8 mouse cellular contexts compared by ENCODE assay signal in the genomic region with DNA sequence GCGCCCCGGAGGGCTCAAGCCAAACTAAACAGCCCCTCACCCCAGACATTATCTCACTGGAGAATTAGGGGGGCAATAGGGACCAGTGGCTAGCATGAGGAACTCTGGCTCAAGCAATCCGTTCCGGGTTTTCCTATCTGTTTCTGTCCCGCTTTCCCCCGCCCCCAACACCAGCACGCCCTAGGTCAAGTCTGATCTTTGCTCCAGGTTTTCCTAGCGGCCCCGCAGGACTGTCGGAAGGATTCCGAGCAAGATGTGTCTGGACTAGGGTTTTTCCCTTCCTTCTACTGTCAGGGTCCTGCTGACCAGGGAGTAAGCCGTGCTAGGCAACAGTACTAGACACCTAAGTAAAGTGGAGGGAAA. TPM values are rescaled to one million over a fixed set of nuclear protein-coding genes. Genes with fewer than 3 reads are reported as not detected.
DNase-seq lines count a peak whose midpoint lies in the region; ATAC-seq lines count a peak whose summit lies in the region.

No protein-coding gene starts in this region.

- 0 out of 2 replicates have a peak, but pooled peaks cover 2% of the 10 kb centered on the region for H3K36me3 ChIP-seq in forebrain, embryonic 10.5 days (replicated peaks)
- H3K36me3 ChIP-seq in limb, embryonic 10.5 days: no peaks in the 10 kb centered on the region
- no peaks in the 10 kb centered on the region for H3K36me3 ChIP-seq in midbrain, embryonic 11.5 days (ENCODE audit: control insufficient read depth, insufficient read depth, low read length)
- H3K36me3 ChIP-seq in stomach, embryonic 14.5 days (ENCODE audit: control insufficient read depth, insufficient read depth, low read length): no peaks in the 10 kb centered on the region

- intact Hi-C loops in heart, postnatal 14 days (cut with DNase I): loop anchor here (5.0 kb wide), 1 partner anchor 92 kb away; no protein-coding TSS in a partner anchor

- peaks cover 1% of the 10 kb centered on the region; the same call in 1 of the 2 replicates for H3K4me1 ChIP-seq in brown adipose tissue, adult 24 weeks (ENCODE audit: control insufficient read depth, insufficient read depth, insufficient read length, low read length)
- H3K4me1 ChIP-seq in forebrain, embryonic 10.5 days: peaks cover 71% of the 10 kb centered on the region
- H3K4me1 ChIP-seq in limb, embryonic 10.5 days: peaks cover 71% of the 10 kb centered on the region
- peaks cover 41% of the 10 kb centered on the region for H3K4me1 ChIP-seq in midbrain, embryonic 11.5 days (ENCODE audit: control insufficient read depth, insufficient read depth, low read length)
- H3K4me1 ChIP-seq in stomach, embryonic 14.5 days (ENCODE audit: control insufficient read depth, insufficient read depth, low read length): peaks cover 31% of the 10 kb centered on the region

- no peaks in the 10 kb centered on the region for H3K9me3 ChIP-seq in forebrain, embryonic 10.5 days
- H3K9me3 ChIP-seq in limb, embryonic 10.5 days (replicated peaks): no peaks in the 10 kb centered on the region
- H3K9me3 ChIP-seq in midbrain, embryonic 11.5 days (ENCODE audit: control insufficient read depth, low read length): no peaks in the 10 kb centered on the region
- H3K9me3 ChIP-seq in stomach, embryonic 14.5 days (ENCODE audit: control insufficient read depth, low read depth, low read length): no peaks in the 10 kb centered on the region

- under 1% methylated on average over 12 of the region's 12 CpGs for WGBS in forebrain, embryonic 10.5 days
- 0% methylated on average over 12 of the region's 12 CpGs for WGBS in limb, embryonic 10.5 days
- 0% methylated on average over 12 of the region's 12 CpGs for WGBS in midbrain, embryonic 11.5 days
- 1% methylated on average over 10 of the region's 12 CpGs for WGBS in stomach, embryonic 14.5 days

- H3K4me3 ChIP-seq in brown adipose tissue, adult 24 weeks (ENCODE audit: insufficient read depth, low read depth, low read length): peak overlapping the region; percentile 70
- peak overlapping the region; percentile 75 for H3K4me3 ChIP-seq in forebrain, embryonic 10.5 days
- H3K4me3 ChIP-seq in limb, embryonic 10.5 days: peak overlapping the region; percentile 59
- H3K4me3 ChIP-seq in midbrain, embryonic 11.5 days (ENCODE audit: low read depth, low read length): peak overlapping the region; percentile 42
- H3K4me3 ChIP-seq in stomach, embryonic 14.5 days (ENCODE audit: low read depth, low read length): peak overlapping the region; percentile 65

- peak; percentile 63 to 73 for DNase-seq in layer of hippocampus, postnatal 10 days (ENCODE audit: low spot score in 2 of 2)
- no peak for DNase-seq in layer of hippocampus, adult 9-10 months (ENCODE audit: low spot score)
- DNase-seq in forebrain, embryonic 10.5 days (ENCODE audit: extremely low spot score, low spot score): peak; percentile 87
- peak; percentile 80 to 83 for DNase-seq in heart, postnatal 14 days
- DNase-seq in limb, embryonic 10.5 days (ENCODE audit: low spot score): peak; percentile 87
- DNase-seq in midbrain, embryonic 11.5 days (ENCODE audit: low spot score, missing footprints): peak; percentile 96

- peak overlapping the region; percentile 92 for H3K27ac ChIP-seq in brown adipose tissue, adult 24 weeks (replicated peaks; ENCODE audit: low read depth, low read length)
- H3K27ac ChIP-seq in forebrain, embryonic 10.5 days: peak overlapping the region; percentile 90
- peak overlapping the region; percentile 88 for H3K27ac ChIP-seq in limb, embryonic 10.5 days
- H3K27ac ChIP-seq in midbrain, embryonic 11.5 days (ENCODE audit: low read depth, low read length): no peak overlapping the region
- H3K27ac ChIP-seq in stomach, embryonic 14.5 days (ENCODE audit: low read length): peak overlapping the region; percentile 94

- peak overlapping the region; percentile 53 for H3K9ac ChIP-seq in midbrain, embryonic 11.5 days (ENCODE audit: low read length)
- peak overlapping the region; percentile 22; the same call in 1 of the 2 replicates for H3K9ac ChIP-seq in stomach, embryonic 14.5 days (replicated peaks; ENCODE audit: low read depth, low read length)

- peak; percentile 25 for ATAC-seq in midbrain, embryonic 11.5 days (ENCODE audit: low FRiP score)
- ATAC-seq in stomach, embryonic 14.5 days (ENCODE audit: insufficient number of reproducible peaks, insufficient read depth, low FRiP score, low read depth): peak; percentile 6

- peak overlapping the region; percentile 84 for H3K4me2 ChIP-seq in midbrain, embryonic 11.5 days
- H3K4me2 ChIP-seq in stomach, embryonic 14.5 days (replicated peaks; ENCODE audit: low read depth, low read length): peak overlapping the region; percentile 97

- peaks cover 41% of the 10 kb centered on the region for H3K27me3 ChIP-seq in forebrain, embryonic 10.5 days (ENCODE audit: poor library complexity, severe bottlenecking)
- peaks cover 33% of the 10 kb centered on the region for H3K27me3 ChIP-seq in limb, embryonic 10.5 days (ENCODE audit: low read depth, poor library complexity, severe bottlenecking)
- peaks cover 16% of the 10 kb centered on the region for H3K27me3 ChIP-seq in midbrain, embryonic 11.5 days (ENCODE audit: control insufficient read depth, insufficient read depth, low read length)
- no peaks in the 10 kb centered on the region for H3K27me3 ChIP-seq in stomach, embryonic 14.5 days (ENCODE audit: control insufficient read depth, insufficient read depth, low read length)

RNA-seq across cellular contexts. Expression of gene Zbtb7b, which starts 0.3 kb away (rescaled TPM):
- 1 to 10 TPM; 6.6 to 8.7 TPM for total RNA-seq in layer of hippocampus, postnatal 10 days (2021)
- 93.2 and 121 TPM in 2 replicates for polyA plus RNA-seq in brown adipose tissue, adult 24 weeks (2012; ENCODE audit: insufficient read depth, insufficient read length, missing spikeins)
- polyA plus RNA-seq in forebrain, embryonic 10.5 days (2016; fragmentation: Nextera tagmentation; extraction: Ambion mirVana): 0.65 and 0.69 TPM in 2 replicates
- 10 to 100 TPM; 18.4 to 27.3 TPM for total RNA-seq in heart, postnatal 14 days (2021)
- polyA plus RNA-seq in limb, embryonic 10.5 days (2016; fragmentation: Nextera tagmentation; extraction: Ambion mirVana): 0.38 and 0.49 TPM in 2 replicates
- polyA plus RNA-seq in midbrain, embryonic 11.5 days (2014; fragmentation: Nextera tagmentation; extraction: Ambion mirVana): 0.27 and 0.32 TPM in 2 replicates
- polyA plus RNA-seq in stomach, embryonic 14.5 days (2014; fragmentation: Nextera tagmentation; extraction: Ambion mirVana): 4.5 and 5.7 TPM in 2 replicates

RNA-seq across cellular contexts. Expression of gene Lenep, which starts 7.7 kb away (rescaled TPM):
- 1 to 10 TPM in 1 of 2 experiments, not detected in 1; 3.5 TPM for total RNA-seq in layer of hippocampus, postnatal 10 days (2021)
- 1.3 TPM in 1 of 2 replicates, not detected in the other for polyA plus RNA-seq in brown adipose tissue, adult 24 weeks (2012; ENCODE audit: insufficient read depth, insufficient read length, missing spikeins)
- polyA plus RNA-seq in forebrain, embryonic 10.5 days (2016; fragmentation: Nextera tagmentation; extraction: Ambion mirVana): 0.15 and 0.23 TPM in 2 replicates
- under 1 TPM in 1 of 2 experiments, not detected in 1; 0.98 TPM for total RNA-seq in heart, postnatal 14 days (2021)
- 0.26 TPM in 1 of 2 replicates, not detected in the other for polyA plus RNA-seq in limb, embryonic 10.5 days (2016; fragmentation: Nextera tagmentation; extraction: Ambion mirVana)
- 0.52 TPM in 1 of 2 replicates, not detected in the other for polyA plus RNA-seq in midbrain, embryonic 11.5 days (2014; fragmentation: Nextera tagmentation; extraction: Ambion mirVana)
- polyA plus RNA-seq in stomach, embryonic 14.5 days (2014; fragmentation: Nextera tagmentation; extraction: Ambion mirVana): 0.55 TPM in 1 of 2 replicates, not detected in the other

RNA-seq across cellular contexts. Expression of gene Flad1, which starts 16.8 kb away (rescaled TPM):
- 10 to 100 TPM; 28.8 to 33.6 TPM for total RNA-seq in layer of hippocampus, postnatal 10 days (2021)
- 33.4 and 60.7 TPM in 2 replicates for polyA plus RNA-seq in brown adipose tissue, adult 24 weeks (2012; ENCODE audit: insufficient read depth, insufficient read length, missing spikeins)
- 27.0 and 29.8 TPM in 2 replicates for polyA plus RNA-seq in forebrain, embryonic 10.5 days (2016; fragmentation: Nextera tagmentation; extraction: Ambion mirVana)
- 10 to 100 TPM; 44.7 to 46.1 TPM for total RNA-seq in heart, postnatal 14 days (2021)
- polyA plus RNA-seq in limb, embryonic 10.5 days (2016; fragmentation: Nextera tagmentation; extraction: Ambion mirVana): 22.2 and 26.1 TPM in 2 replicates
- polyA plus RNA-seq in midbrain, embryonic 11.5 days (2014; fragmentation: Nextera tagmentation; extraction: Ambion mirVana): 25.0 and 25.4 TPM in 2 replicates
- polyA plus RNA-seq in stomach, embryonic 14.5 days (2014; fragmentation: Nextera tagmentation; extraction: Ambion mirVana): 22.3 and 24.5 TPM in 2 replicates

RNA-seq across cellular contexts. Expression of gene Cks1b, which starts 23.3 kb away (rescaled TPM):
- 10 to 100 TPM in 1 of 2 experiments, 1 to 10 TPM in 1; 9.8 to 10.9 TPM for total RNA-seq in layer of hippocampus, postnatal 10 days (2021)
- 5.9 and 10.9 TPM in 2 replicates for polyA plus RNA-seq in brown adipose tissue, adult 24 weeks (2012; ENCODE audit: insufficient read depth, insufficient read length, missing spikeins)
- polyA plus RNA-seq in forebrain, embryonic 10.5 days (2016; fragmentation: Nextera tagmentation; extraction: Ambion mirVana): 681 and 720 TPM in 2 replicates
- total RNA-seq in heart, postnatal 14 days (2021): 10 to 100 TPM in 1 of 2 experiments, 1 to 10 TPM in 1; 7.9 to 14.4 TPM
- 898 and 922 TPM in 2 replicates for polyA plus RNA-seq in limb, embryonic 10.5 days (2016; fragmentation: Nextera tagmentation; extraction: Ambion mirVana)
- 420 and 441 TPM in 2 replicates for polyA plus RNA-seq in midbrain, embryonic 11.5 days (2014; fragmentation: Nextera tagmentation; extraction: Ambion mirVana)
- polyA plus RNA-seq in stomach, embryonic 14.5 days (2014; fragmentation: Nextera tagmentation; extraction: Ambion mirVana): 470 and 503 TPM in 2 replicates

RNA-seq across cellular contexts. Expression of gene Shc1, which starts 23.4 kb away (rescaled TPM):
- total RNA-seq in layer of hippocampus, postnatal 10 days (2021): 10 to 100 TPM; 14.7 to 15.1 TPM
- 36.0 and 37.2 TPM in 2 replicates for polyA plus RNA-seq in brown adipose tissue, adult 24 weeks (2012; ENCODE audit: insufficient read depth, insufficient read length, missing spikeins)
- polyA plus RNA-seq in forebrain, embryonic 10.5 days (2016; fragmentation: Nextera tagmentation; extraction: Ambion mirVana): 49.4 and 53.2 TPM in 2 replicates
- 10 to 100 TPM; 45.0 to 47.5 TPM for total RNA-seq in heart, postnatal 14 days (2021)
- polyA plus RNA-seq in limb, embryonic 10.5 days (2016; fragmentation: Nextera tagmentation; extraction: Ambion mirVana): 82.6 and 96.2 TPM in 2 replicates
- polyA plus RNA-seq in midbrain, embryonic 11.5 days (2014; fragmentation: Nextera tagmentation; extraction: Ambion mirVana): 23.4 and 26.2 TPM in 2 replicates
- 68.7 and 73.2 TPM in 2 replicates for polyA plus RNA-seq in stomach, embryonic 14.5 days (2014; fragmentation: Nextera tagmentation; extraction: Ambion mirVana)

Comparison
In these comparisons a context has a peak if more than half of its experiments do, and no peak if none do; other contexts are left out.
1. RNA of gene Zbtb7b, which starts 0.3 kb away (polyA plus RNA-seq): 93.2 to 121 TPM in brown adipose tissue, adult 24 weeks; 4.5 to 5.7 TPM in stomach, embryonic 14.5 days, 0.65 to 0.69 TPM in forebrain, embryonic 10.5 days, 0.38 to 0.49 TPM in limb, embryonic 10.5 days and 0.27 to 0.32 TPM in midbrain, embryonic 11.5 days; every median in the first group is over 10 times any median in the second.
2. Peak in every context shown above with its lines, with median percentiles within 50 percentile points of each other: H3K4me3 ChIP-seq.